Mouse (Mus musculus) spleen, postnatal 36 days (tissue): Measurements from ENCODE around the gene Panx1.
A peak's percentile ranks its signal among the peaks of the same experiment; 100 is the strongest.

ENCODE experiments used
- DNase-seq, 2 experiments: peaks; one replicate each; pipeline ENCODE4 v3.0.0; 2022; ENCODE audit warnings: low spot score in 2 of 2, mixed read lengths in 1 of 2

Panx1 gene

GRCm38 (mm10) chr9:15045084-15045669, at the start of gene Panx1:
Gene Panx1 (minus strand): TSS chr9:15045478.
- peak; percentile 83 to 85 for DNase-seq

- no peak for DNase-seq
These were observed 23.5 kb upstream of the Panx1 start for GRCm38 (mm10) chr9:15068686-15069295.

- no peak for DNase-seq
These were observed 22.9 kb upstream of the Panx1 start for GRCm38 (mm10) chr9:15067995-15068685.

DNA sequence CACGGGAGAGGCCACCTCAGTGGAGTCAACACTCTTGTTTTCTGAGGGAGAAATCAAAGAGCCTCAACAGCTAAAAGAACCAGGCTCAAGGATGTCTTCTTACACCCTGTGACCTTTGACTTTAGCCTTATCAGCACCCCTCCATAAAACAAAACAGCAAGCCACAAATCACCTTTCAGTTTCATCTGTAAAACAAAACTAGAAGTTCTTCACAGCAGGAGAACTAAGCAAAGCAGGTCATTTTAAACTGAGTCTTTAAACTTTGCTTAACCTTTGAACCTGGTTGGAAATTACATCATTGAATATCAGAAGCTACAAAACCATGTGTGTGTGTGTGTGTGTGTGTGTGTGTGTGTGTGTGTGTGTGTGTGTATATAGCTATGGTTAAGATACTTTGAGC, 18.9 kb upstream of the Panx1 start:
- DNase-seq = no peak

- no peak for DNase-seq
These were observed 15.6 kb upstream of the Panx1 start for GRCm38 (mm10) chr9:15060847-15061246.

DNA sequence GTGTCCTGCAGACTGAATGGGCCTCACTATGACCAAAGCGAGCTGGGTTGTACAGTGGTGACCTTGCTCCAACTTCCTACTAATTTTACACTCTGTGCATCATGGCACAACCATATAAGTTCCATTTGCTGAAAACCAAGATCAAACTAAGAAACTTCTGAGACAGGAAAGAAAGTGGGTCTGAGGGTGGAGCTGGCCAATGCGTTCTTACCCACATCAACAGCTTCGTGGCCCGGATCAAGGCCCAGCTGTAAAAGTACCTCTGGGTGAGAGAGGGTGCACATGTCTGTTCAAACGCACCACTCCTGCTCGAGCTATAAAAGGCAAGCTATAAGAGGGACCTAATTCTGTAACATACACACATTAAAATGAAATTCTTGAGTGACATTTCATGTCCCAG, 14.7 kb upstream of the Panx1 start:
- DNase-seq = no peak

- no peak for DNase-seq
These were observed 462 bp upstream of the Panx1 start for GRCm38 (mm10) chr9:15045740-15046139.

- no peak for DNase-seq
These were observed 741 bp downstream of the Panx1 start for GRCm38 (mm10) chr9:15044391-15045083.

DNA sequence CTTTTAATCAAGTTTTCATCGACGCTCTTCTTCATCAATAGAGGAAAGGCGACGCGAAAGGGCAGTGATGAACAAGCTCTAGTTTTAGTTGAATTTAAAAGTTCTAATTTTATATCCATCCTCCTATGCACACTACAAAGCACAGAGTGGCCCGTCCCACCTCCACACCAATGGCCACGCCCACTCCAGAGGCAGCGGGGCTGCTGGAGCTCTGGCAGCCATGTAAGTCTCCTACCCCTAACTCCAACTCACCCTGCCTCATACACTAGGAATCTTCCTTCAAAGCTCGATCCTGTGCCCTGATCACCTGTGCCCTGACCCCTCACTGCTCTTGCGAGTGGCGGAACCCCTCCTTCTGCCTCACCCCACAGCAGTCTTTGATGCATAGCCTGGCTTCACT, 3.7 kb downstream of the Panx1 start:
- DNase-seq = no peak

GRCm38 (mm10) chr9:15039848-15040247, 5.4 kb downstream of the Panx1 start:
- DNase-seq = no peak

GRCm38 (mm10) chr9:15037704-15038103, 7.6 kb downstream of the Panx1 start:
- no peak for DNase-seq

GRCm38 (mm10) chr9:15037237-15037636, 8.0 kb downstream of the Panx1 start:
- DNase-seq = no peak

DNA sequence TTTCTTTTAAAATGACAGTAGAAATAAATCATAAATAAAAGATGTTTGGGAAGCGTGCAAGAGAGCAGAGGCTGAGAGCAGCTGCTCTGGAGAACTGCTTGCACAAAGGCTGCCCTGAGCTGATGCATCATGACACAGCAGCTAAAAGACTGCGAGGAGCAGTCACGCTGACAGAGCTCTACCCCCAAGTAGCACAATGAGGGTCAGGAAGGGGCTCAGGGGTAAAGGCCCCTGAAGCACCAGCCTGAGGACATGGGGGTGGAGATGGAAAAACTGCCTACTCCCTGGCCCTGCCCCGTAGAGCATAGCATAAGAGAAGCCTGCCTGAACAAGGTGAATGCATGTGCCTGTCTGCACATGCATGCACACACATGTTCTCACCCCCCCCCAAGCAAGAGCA, 8.5 kb downstream of the Panx1 start:
- DNase-seq = no peak

- DNase-seq = no peak
These were observed 8.9 kb downstream of the Panx1 start for GRCm38 (mm10) chr9:15036405-15036804.

DNA sequence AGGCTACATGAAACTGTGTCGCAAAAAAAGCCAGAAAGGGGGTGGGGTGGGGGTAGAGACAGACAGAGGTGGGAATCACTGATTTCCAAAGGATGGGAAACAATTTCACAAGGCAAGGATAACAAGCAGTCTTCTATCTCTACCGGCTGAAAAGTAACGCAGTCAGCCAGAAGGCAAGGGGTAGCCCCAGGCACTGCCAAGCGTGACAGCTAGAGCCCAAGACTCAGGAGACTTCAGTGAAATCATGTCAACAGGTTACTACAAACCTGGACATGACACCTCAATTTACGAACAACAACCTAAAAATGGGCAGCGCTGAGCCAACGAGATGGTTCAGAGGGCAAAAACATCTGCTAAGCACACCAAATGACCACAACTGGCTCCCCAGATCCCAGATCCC, 9.3 kb downstream of the Panx1 start:
- DNase-seq = no peak

- DNase-seq = peak; percentile 52
These were observed 10.6 kb downstream of the Panx1 start for GRCm38 (mm10) chr9:15034546-15035273.

GRCm38 (mm10) chr9:15033568-15034160, 11.6 kb downstream of the Panx1 start:
- peak; percentile 21 to 49 for DNase-seq

DNA sequence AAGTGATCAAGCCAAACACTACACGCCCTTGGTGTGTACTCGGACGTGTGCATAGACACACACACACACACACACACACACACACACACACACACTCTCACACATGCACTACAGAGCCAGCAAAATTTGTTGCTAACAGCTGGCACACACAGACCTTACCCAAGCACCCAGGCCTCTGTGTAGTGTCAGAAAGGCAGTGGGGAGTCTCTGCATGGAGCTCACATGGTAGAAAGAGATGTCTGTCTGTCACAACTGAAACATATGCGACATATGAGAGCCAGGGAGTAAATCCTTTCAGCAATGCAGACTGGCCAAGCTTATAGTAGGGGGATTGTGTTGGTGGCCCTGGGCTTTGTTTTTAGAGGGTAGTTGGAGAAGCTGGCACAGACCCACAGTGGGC, 12.5 kb downstream of the Panx1 start:
- DNase-seq = no peak

- no peak for DNase-seq
These were observed 14.5 kb downstream of the Panx1 start for GRCm38 (mm10) chr9:15030771-15031170.

GRCm38 (mm10) chr9:15029025-15029727, 16.1 kb downstream of the Panx1 start:
- DNase-seq = peak; percentile 36 to 52

DNA sequence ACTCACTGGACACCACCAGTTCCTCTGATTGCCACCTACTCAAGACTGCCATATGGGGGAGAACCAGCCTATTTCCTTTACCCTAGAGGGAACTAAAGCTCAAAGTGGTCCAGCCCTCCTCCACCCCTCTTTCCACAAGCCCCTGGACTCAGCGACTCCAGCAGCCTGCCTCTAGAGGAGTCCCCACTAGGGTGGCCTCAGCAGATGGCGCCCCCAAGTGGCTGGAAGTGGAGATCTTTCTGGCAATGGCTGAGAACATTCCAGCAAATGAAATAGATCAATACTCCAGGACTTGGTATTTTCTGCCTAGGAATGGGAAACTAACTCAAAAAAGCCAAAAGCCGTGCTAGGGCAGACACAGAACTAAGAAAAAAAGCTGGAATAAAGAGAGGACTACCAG, 17.6 kb downstream of the Panx1 start:
- DNase-seq = no peak
